Mouse (Mus musculus) thymus, adult 2 months (tissue): ENCODE data around the gene Nolc1.

ENCODE experiments used
- CTCF ChIP-seq: fragments of 200-500 bp; IDR thresholded peaks from 2 replicates; pipeline ENCODE4 v1.5.1; 2012; ENCODE audit warnings: mild to moderate bottlenecking, control low read depth, low read length, moderate library complexity, borderline replicate concordance; ENCODE audit not compliant: control insufficient read depth, poor library complexity, insufficient read depth; ENCODE audit errors: extremely low read depth
- POLR2A ChIP-seq: fragments of 200-500 bp; IDR thresholded peaks from 2 replicates; pipeline ENCODE4 v1.6.1; 2012; ENCODE audit warnings: mild to moderate bottlenecking, low read length, control low read depth, moderate library complexity; ENCODE audit not compliant: control insufficient read depth, poor library complexity, insufficient read depth; ENCODE audit errors: extremely low read depth

DNA sequence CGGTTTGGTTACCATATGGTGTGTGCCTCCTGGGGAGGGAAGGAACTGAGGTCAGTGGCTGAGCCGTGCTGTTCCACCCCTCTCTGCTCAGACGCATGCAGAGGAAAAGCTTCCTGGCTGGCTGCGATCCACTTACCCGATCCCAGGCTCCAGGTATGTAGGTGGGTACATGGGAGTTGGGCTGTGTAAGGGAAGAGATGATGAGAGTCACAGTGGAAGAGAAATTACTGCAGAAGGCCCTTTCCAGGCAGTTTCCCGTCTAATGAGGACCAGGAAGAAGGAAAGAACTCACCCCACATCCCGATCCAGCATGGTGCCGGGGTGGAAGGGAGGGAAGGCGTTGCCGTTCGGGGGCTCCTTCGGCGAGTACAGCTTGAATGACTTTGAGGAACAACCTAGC is 39.7 kb upstream of the Nolc1 start:
- TF ChIP-seq POLR2A (no peak), CTCF (no peak)
